In the genomic region with DNA sequence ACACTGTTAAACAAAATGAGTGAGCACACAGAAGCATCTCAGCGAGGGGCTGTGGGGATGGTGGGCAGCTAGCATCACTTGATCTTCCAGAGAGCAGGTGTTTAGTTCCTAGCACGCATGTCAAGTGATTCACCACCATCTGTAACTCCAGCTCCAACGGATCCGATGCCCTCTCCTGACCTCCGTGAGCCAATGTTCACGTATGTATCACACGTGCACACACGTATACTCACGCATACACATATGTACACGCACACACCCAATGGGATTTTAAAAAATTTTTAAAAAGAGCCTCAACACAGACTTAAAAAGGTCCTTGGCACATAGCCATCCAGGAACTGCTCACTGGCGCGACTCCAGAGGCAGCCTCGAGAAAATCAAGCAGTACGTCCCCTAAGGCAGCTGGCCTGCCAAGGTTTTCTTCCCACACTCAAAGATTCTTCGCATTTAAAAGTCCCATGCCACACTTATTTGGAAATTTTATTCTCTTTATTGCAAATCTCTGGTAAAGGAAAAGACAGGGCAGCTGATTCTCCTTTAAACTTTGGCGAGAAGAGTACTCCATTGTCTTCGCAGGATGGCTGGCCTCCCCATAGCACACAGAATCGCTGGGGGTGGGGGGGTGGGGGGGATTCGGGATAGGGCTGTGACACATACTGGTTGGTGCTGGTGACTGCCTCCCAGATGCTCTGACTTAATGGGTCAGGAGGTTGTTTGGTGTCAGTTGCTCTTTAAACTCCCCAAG, we compare ENCODE assay signal across 11 mouse cellular contexts. TPM values are rescaled to one million over a fixed set of nuclear protein-coding genes. Genes with fewer than 3 reads are reported as not detected.
DNase-seq lines count a peak whose midpoint lies in the region; ATAC-seq and TF ChIP-seq lines count a peak whose summit lies in the region.
"Had no signal": no experiment of that assay in that cellular context is flagged by ENCODE, and none has a peak within 500 bp of the region (broad histone marks: within the 10 kb centered on the region; RNA-seq: fewer than 3 reads in every experiment).

No protein-coding gene starts in this region.

- TF ChIP-seq POLR2A in thymus, adult 2 months (IDR thresholded peaks at IDR 0.05; ENCODE audit: control insufficient read depth, extremely low read depth, insufficient read depth, low read length, poor library complexity): no peak

- H3K27me3 ChIP-seq in liver, embryonic 12.5 days (replicated peaks): peaks cover 8% of the 10 kb centered on the region; the same call in 1 of the 2 replicates
- H3K27me3 ChIP-seq in thymus, adult 2 months (ENCODE audit: control insufficient read depth, insufficient read depth, low read length): no peaks in the 10 kb centered on the region

- no peak for TF ChIP-seq CTCF in thymus, adult 2 months (IDR thresholded peaks at IDR 0.05; ENCODE audit: borderline replicate concordance, control insufficient read depth, extremely low read depth, insufficient read depth, low read length, poor library complexity)

- H3K4me2 ChIP-seq in liver, embryonic 12.5 days: no peak overlapping the region

- no peaks in the 10 kb centered on the region for H3K9me3 ChIP-seq in liver, embryonic 12.5 days (replicated peaks)

- intact Hi-C loops in heart, postnatal 14 days (cut with DNase I): loop anchor here (10.0 kb wide), 1 partner anchor 583 kb away; no protein-coding TSS in a partner anchor

- H3K36me3 ChIP-seq in liver, embryonic 12.5 days: no peaks in the 10 kb centered on the region
- H3K36me3 ChIP-seq in thymus, adult 2 months (ENCODE audit: control insufficient read depth, insufficient read depth, low read length): no peaks in the 10 kb centered on the region

- peak; percentile 43 to 58 for DNase-seq in cerebellum, postnatal 14 days
- DNase-seq in cerebellum, adult 11 months: no peak
- DNase-seq in layer of hippocampus, adult 18-20 months (ENCODE audit: low spot score in 2 of 2): peak; percentile 42 to 48
- no peak for DNase-seq in layer of hippocampus, adult 9-10 months (ENCODE audit: low spot score)
- DNase-seq in heart, postnatal 14 days: peak; percentile 46 to 52
- peak; percentile 40 to 51 for DNase-seq in lung, postnatal 4 days
- no peak for DNase-seq in thymus, adult 2 months
- DNase-seq: retina, postnatal 1 day had no signal

- H3K4me3 ChIP-seq in liver, embryonic 12.5 days: no peak overlapping the region
- H3K4me3 ChIP-seq in thymus, adult 2 months (ENCODE audit: control insufficient read depth, insufficient read depth, low read length): no peak overlapping the region

- ATAC-seq in liver, embryonic 12.5 days: no peak

- 69% methylated on average over 19 of the region's 19 CpGs for WGBS in liver, embryonic 12.5 days (ENCODE audit: insufficient replicate concordance)
- WGBS in thymus, adult 2 months: 66% methylated on average over 19 of the region's 19 CpGs

- H3K27ac ChIP-seq in liver, embryonic 12.5 days: no peak overlapping the region
- no peak overlapping the region for H3K27ac ChIP-seq in thymus, adult 2 months (ENCODE audit: control insufficient read depth, insufficient read depth, low read length)
- H3K27ac ChIP-seq: liver, embryonic 14.5 days had no signal

- H3K9ac ChIP-seq in liver, embryonic 12.5 days: no peak overlapping the region
- H3K9ac ChIP-seq: liver, embryonic 14.5 days had no signal

- no peaks in the 10 kb centered on the region for H3K4me1 ChIP-seq in liver, embryonic 12.5 days
- 0 out of 2 replicates have a peak, but pooled peaks cover under 1% of the 10 kb centered on the region for H3K4me1 ChIP-seq in thymus, adult 2 months (replicated peaks; ENCODE audit: control insufficient read depth, insufficient read depth, low read length)

RNA-seq across cellular contexts. Expression of gene Gcnt3, which starts 50.3 kb away (rescaled TPM):
- total RNA-seq in layer of hippocampus, adult 18-20 months (2021): not detected
- not detected for total RNA-seq in heart, postnatal 14 days (2021)
- not detected in 2 replicates for polyA plus RNA-seq in liver, embryonic 12.5 days (2016; fragmentation: Nextera tagmentation; extraction: Ambion mirVana)
- 0.04 TPM in 1 of 2 replicates, not detected in the other for polyA plus RNA-seq in thymus, adult 2 months (2012; rRNA removed)
- total RNA-seq: gastrocnemius, postnatal 36 days had no signal
- polyA plus RNA-seq: liver, embryonic 14.5 days had no signal

RNA-seq across cellular contexts. Expression of gene Fam81a, which starts 54.1 kb away (rescaled TPM):
- 100 to 1,000 TPM; 100 to 105 TPM for total RNA-seq in layer of hippocampus, adult 18-20 months (2021)
- total RNA-seq in heart, postnatal 14 days (2021): 10 to 100 TPM; 23.9 to 30.0 TPM
- 0.74 and 0.98 TPM in 2 replicates for polyA plus RNA-seq in liver, embryonic 12.5 days (2016; fragmentation: Nextera tagmentation; extraction: Ambion mirVana)
- polyA plus RNA-seq in thymus, adult 2 months (2012; rRNA removed): 0.20 and 0.43 TPM in 2 replicates

Comparison
In these comparisons a context has a peak if more than half of its experiments do, and no peak if none do; other contexts are left out.
1. DNase-seq: peak in cerebellum, postnatal 14 days (2 of 2), layer of hippocampus, adult 18-20 months (2 of 2), heart, postnatal 14 days (2 of 2) and lung, postnatal 4 days (2 of 2); none in cerebellum, adult 11 months (single experiment), layer of hippocampus, adult 9-10 months (single experiment) and thymus, adult 2 months (single experiment).